8 mouse cellular contexts compared by ENCODE assay signal in the genomic region with DNA sequence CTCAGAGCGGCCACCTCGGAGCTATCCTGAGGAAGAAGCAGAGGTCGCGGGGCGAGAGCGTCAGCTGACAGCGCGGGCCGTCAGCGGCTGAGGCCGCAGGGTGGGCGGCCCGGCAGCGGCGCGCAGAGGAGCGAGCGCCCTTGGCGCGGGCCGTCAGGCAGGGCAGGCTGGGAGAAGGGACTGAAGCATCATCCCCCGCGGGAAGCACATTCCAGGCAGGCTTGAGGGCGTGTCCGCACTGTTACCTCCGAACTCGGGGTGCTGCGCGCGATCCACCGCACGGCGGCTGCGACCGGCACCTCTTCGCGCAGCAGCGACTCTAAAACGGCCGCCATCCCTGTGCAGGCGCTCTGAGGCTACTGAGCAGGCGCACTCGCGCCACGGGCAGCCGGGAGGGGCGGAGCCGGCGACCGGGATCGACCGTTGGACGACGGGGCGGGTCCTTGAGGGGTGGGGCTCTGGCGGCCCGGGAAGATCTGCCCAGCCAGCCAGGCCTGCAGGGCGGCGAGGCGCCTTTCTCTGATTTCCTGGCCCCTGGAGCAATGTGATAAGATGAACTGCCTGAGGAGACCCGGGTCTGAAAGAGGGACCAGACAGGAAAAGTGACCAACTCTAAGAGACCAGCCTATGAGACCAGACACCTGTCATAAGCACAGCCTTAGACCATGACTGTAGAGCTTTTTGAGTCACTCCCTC.
DNase-seq lines count a peak whose midpoint lies in the region; ATAC-seq and TF ChIP-seq lines count a peak whose summit lies in the region.

No protein-coding gene starts in this region.

- no peak for TF ChIP-seq CTCF in E14TG2a.4 (conservative IDR thresholded peaks at IDR 0.05; ENCODE audit: low read length)

- H3K27ac ChIP-seq in forebrain, embryonic 13.5 days, result peak overlapping the region; percentile 87
- H3K27ac ChIP-seq in neural tube, embryonic 15.5 days (replicated peaks), result peak overlapping the region; percentile 96

- peak; percentile 99 for ATAC-seq in forebrain, embryonic 13.5 days
- ATAC-seq in neural tube, embryonic 15.5 days (ENCODE audit: low FRiP score), result peak; percentile 98

- H3K36me3 ChIP-seq in E14TG2a.4 (ENCODE audit: insufficient read depth, low read length), result peaks cover 41% of the 10 kb centered on the region
- H3K36me3 ChIP-seq in forebrain, embryonic 13.5 days (ENCODE audit: poor library complexity, severe bottlenecking), result peaks cover 25% of the 10 kb centered on the region
- H3K36me3 ChIP-seq in neural tube, embryonic 15.5 days, result peaks cover 23% of the 10 kb centered on the region

- intact Hi-C loops in heart, postnatal 14 days (cut with DNase I), result loop anchor here (2.0 kb wide), 1 partner anchor 119 kb away; a partner anchor contains a TSS

- H3K27me3 ChIP-seq in E14TG2a.4 (ENCODE audit: insufficient read depth, low read length), result no peaks in the 10 kb centered on the region
- H3K27me3 ChIP-seq in forebrain, embryonic 13.5 days, result no peaks in the 10 kb centered on the region
- no peaks in the 10 kb centered on the region for H3K27me3 ChIP-seq in neural tube, embryonic 15.5 days (replicated peaks)

- H3K4me3 ChIP-seq in E14TG2a.4 (replicated peaks; ENCODE audit: low read length), result peak overlapping the region; percentile 96
- H3K4me3 ChIP-seq in forebrain, embryonic 13.5 days, result peak overlapping the region; percentile 61
- H3K4me3 ChIP-seq in neural tube, embryonic 15.5 days (replicated peaks), result peak overlapping the region; percentile 95

- under 1% methylated on average over 59 of the region's 61 CpGs for WGBS in forebrain, embryonic 13.5 days
- under 1% methylated on average over 61 of the region's 61 CpGs for WGBS in neural tube, embryonic 15.5 days

- H3K4me2 ChIP-seq in forebrain, embryonic 13.5 days, result peak overlapping the region; percentile 99
- H3K4me2 ChIP-seq in neural tube, embryonic 15.5 days, result peak overlapping the region; percentile 98

- peaks cover 31% of the 10 kb centered on the region for H3K4me1 ChIP-seq in E14TG2a.4 (replicated peaks; ENCODE audit: low read depth, low read length)
- H3K4me1 ChIP-seq in forebrain, embryonic 13.5 days, result peaks cover 28% of the 10 kb centered on the region
- peaks cover 39% of the 10 kb centered on the region for H3K4me1 ChIP-seq in neural tube, embryonic 15.5 days

- peak; percentile 93 for DNase-seq in c-Kit-positive CD71-positive TER-119-positive erythroid progenitor cells, embryonic 14.5 days (ENCODE audit: low spot score)
- peak; percentile 96 for DNase-seq in heart, postnatal 14 days
- peak; percentile 88 for DNase-seq in layer of hippocampus, adult 11-12 months (ENCODE audit: low spot score)
- DNase-seq in lung, adult 18-20 months, result peak; percentile 92 to 95
- DNase-seq in testis, postnatal 14 days (ENCODE audit: low spot score), result peak; percentile 93

- H3K9ac ChIP-seq in forebrain, embryonic 13.5 days, result peak overlapping the region; percentile 90
- peak overlapping the region; percentile 91 for H3K9ac ChIP-seq in neural tube, embryonic 15.5 days (replicated peaks)

- H3K9me3 ChIP-seq in E14TG2a.4 (ENCODE audit: low read length), result no peaks in the 10 kb centered on the region
- H3K9me3 ChIP-seq in forebrain, embryonic 13.5 days (replicated peaks), result no peaks in the 10 kb centered on the region
- no peaks in the 10 kb centered on the region for H3K9me3 ChIP-seq in neural tube, embryonic 15.5 days (replicated peaks)

Comparison
In these comparisons a context has a peak if more than half of its experiments do, and no peak if none do; other contexts are left out.
1. Peak in every context shown above with its lines: DNase-seq, ATAC-seq, H3K4me3 ChIP-seq and H3K27ac ChIP-seq.